Mouse (Mus musculus) stomach, postnatal 0 days (tissue): ENCODE results near the gene Rab27a. TPM values are rescaled to one million over a fixed set of nuclear protein-coding genes. Genes with fewer than 3 reads are reported as not detected.

Source experiments
- ATAC-seq: fragments of 200-750 bp; cut with Nextera tagmentation; 2 replicates; pipeline ENCODE4 v1.8.0; 2017; ENCODE audit not compliant: low FRiP score, low TSS enrichment
- DNase-seq: peaks from one replicate; pipeline ENCODE4 v3.0.0-alpha.2; 2016; ENCODE audit warnings: low spot score
- H3K27ac ChIP-seq: fragments of 300-500 bp; sonication (generic); replicated peaks from 2 replicates; pipeline ENCODE4 v1.5.1; 2014; ENCODE audit warnings: mild to moderate bottlenecking, control low read depth
- H3K27me3 ChIP-seq: fragments of 300-500 bp; sonication (generic); 2 replicates; pipeline ENCODE4 v1.6.1; 2014; ENCODE audit warnings: low read length; ENCODE audit not compliant: control insufficient read depth, insufficient read depth
- H3K36me3 ChIP-seq: fragments of 300-500 bp; sonication (generic); 2 replicates; pipeline ENCODE4 v1.6.1; 2014; ENCODE audit warnings: low read length, mixed read lengths; ENCODE audit not compliant: control insufficient read depth, insufficient read depth
- H3K4me1 ChIP-seq: fragments of 300-500 bp; sonication (generic); replicated peaks from 2 replicates; pipeline ENCODE4 v1.6.1; 2014; ENCODE audit warnings: antibody characterized with exemption; ENCODE audit not compliant: control insufficient read depth, insufficient read depth
- H3K4me2 ChIP-seq: fragments of 300-500 bp; sonication (generic); replicated peaks from 2 replicates; pipeline ENCODE4 v1.6.1; 2014; ENCODE audit warnings: low read depth, mild to moderate bottlenecking, control low read depth, moderate library complexity
- H3K4me3 ChIP-seq: fragments of 300-500 bp; sonication (generic); 2 replicates; pipeline ENCODE4 v1.5.1; 2014; ENCODE audit warnings: low read depth, low read length, control low read depth
- H3K9ac ChIP-seq: fragments of 300-500 bp; sonication (generic); 2 replicates; pipeline ENCODE4 v1.6.1; 2014; ENCODE audit warnings: mild to moderate bottlenecking, low read length, control low read depth, mixed read lengths
- H3K9me3 ChIP-seq: fragments of 300-500 bp; sonication (generic); 2 replicates; pipeline ENCODE4 v1.6.1; 2016; ENCODE audit warnings: low read length; ENCODE audit not compliant: control insufficient read depth
- CTCF ChIP-seq: IDR thresholded peaks from 2 replicates; pipeline ENCODE4 v1.5.1; 2016; ENCODE audit warnings: antibody characterized with exemption, low read depth, mild to moderate bottlenecking, moderate library complexity
- EP300 ChIP-seq: optimal IDR thresholded peaks from 2 replicates; pipeline ENCODE3; 2016; ENCODE audit warnings: antibody characterized with exemption
- WGBS: fragments of 180-500 bp; shearing (Covaris S2); extraction: QIAGEN DNeasy Blood & Tissue Kit; methylation state at CpG from one replicate; pipeline ENCODE4 v1.1.7; 2014; 5-methylcytosine and 5-hydroxymethylcytosine counted together
- polyA plus RNA-seq: library from polyadenylated mRNA; unstranded; fragments of >200 nt; fragmentation: Nextera tagmentation; extraction: Ambion mirVana; gene quantifications from 2 replicates; pipeline ENCODE4 v1.2.1, GENCODE M21; 2015

The Rab27a gene
- polyA plus RNA-seq, 1 experiment from 2014 or later, result 22.7 TPM

DNA sequence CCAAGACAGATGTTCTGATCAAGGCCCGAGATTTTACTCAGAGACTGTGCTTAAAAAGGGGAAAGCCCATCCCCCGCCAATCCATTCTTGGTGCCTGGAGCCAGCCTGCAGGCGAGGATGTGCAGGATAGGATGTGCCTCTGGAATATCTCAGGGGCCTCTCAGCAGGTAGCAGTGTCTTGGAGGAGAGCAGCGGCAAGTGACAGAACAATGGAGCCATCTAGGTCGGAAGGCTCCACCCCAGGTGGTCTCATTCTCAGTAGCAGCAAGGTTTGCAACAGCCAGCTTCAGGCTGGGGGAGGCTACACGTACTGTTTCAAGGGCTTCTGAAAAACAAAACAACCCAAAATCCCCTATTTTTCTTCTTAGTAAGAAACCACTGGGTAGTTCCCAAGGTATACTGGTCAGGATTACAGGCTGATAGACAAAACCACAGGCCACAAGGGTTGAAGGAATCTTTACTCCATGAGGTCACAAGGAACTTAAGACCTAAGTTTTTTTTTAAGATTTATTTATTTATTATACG is 35.2 kb downstream of the Rab27a start:
- H3K4me3 ChIP-seq, result no peak overlapping the region
- no peak for DNase-seq
- H3K27ac ChIP-seq, result no peak overlapping the region
- H3K9ac ChIP-seq, result no peak overlapping the region
- no peaks in the 10 kb centered on the region for H3K4me1 ChIP-seq
- TF ChIP-seq EP300 (no peak), CTCF (no peak)
- H3K36me3 ChIP-seq, result no peaks in the 10 kb centered on the region; the same call in 1 of the 2 replicates
- no peak for ATAC-seq
- WGBS, result 66% methylated on average over 7 of the region's 7 CpGs
- no peak overlapping the region for H3K4me2 ChIP-seq
- no peaks in the 10 kb centered on the region for H3K27me3 ChIP-seq
- no peaks in the 10 kb centered on the region for H3K9me3 ChIP-seq

GRCm38 (mm10) chr9:73082291-73083000 is 37.8 kb downstream of the Rab27a start:
- Histone ChIP-seq H3K4me2 (no peak overlapping the region), H3K27ac (no peak overlapping the region), H3K4me1 (no peaks in the 10 kb centered on the region), H3K36me3 (no peaks in the 10 kb centered on the region; the same call in 1 of the 2 replicates), H3K9me3 (no peaks in the 10 kb centered on the region), H3K27me3 (no peaks in the 10 kb centered on the region), H3K9ac (no peak overlapping the region), H3K4me3 (no peak overlapping the region)
- DNase-seq (no peak), ATAC-seq (no peak)
- 77% methylated on average over 8 of the region's 8 CpGs for WGBS
- TF ChIP-seq EP300 (no peak), CTCF (no peak)

GRCm38 (mm10) chr9:73083956-73084355 is 39.3 kb downstream of the Rab27a start:
- 0 out of 2 replicates have a peak overlapping the region, but pooled peaks have one; percentile 18 for H3K27ac ChIP-seq
- no peaks in the 10 kb centered on the region for H3K9me3 ChIP-seq
- TF ChIP-seq EP300 (no peak), CTCF (no peak)
- no peak overlapping the region for H3K9ac ChIP-seq
- H3K27me3 ChIP-seq, result no peaks in the 10 kb centered on the region
- H3K4me3 ChIP-seq, result no peak overlapping the region
- ATAC-seq (no peak), DNase-seq (no peak)
- no peaks in the 10 kb centered on the region; the same call in 1 of the 2 replicates for H3K36me3 ChIP-seq
- no peaks in the 10 kb centered on the region for H3K4me1 ChIP-seq
- H3K4me2 ChIP-seq, result no peak overlapping the region
- 70% methylated on average over 6 of the region's 6 CpGs for WGBS

- Histone ChIP-seq H3K4me1 (no peaks in the 10 kb centered on the region), H3K4me3 (no peak overlapping the region), H3K36me3 (no peaks in the 10 kb centered on the region; the same call in 1 of the 2 replicates), H3K4me2 (no peak overlapping the region), H3K9me3 (no peaks in the 10 kb centered on the region), H3K27me3 (no peaks in the 10 kb centered on the region), H3K27ac (no peak overlapping the region), H3K9ac (no peak overlapping the region)
- 54% methylated on average over 6 of the region's 6 CpGs for WGBS
- ATAC-seq, result no peak
- TF ChIP-seq CTCF, result no peak
- no peak for TF ChIP-seq EP300
- DNase-seq, result no peak
Observed at GRCm38 (mm10) chr9:73085845-73086244, 41.2 kb downstream of the Rab27a start.

DNA sequence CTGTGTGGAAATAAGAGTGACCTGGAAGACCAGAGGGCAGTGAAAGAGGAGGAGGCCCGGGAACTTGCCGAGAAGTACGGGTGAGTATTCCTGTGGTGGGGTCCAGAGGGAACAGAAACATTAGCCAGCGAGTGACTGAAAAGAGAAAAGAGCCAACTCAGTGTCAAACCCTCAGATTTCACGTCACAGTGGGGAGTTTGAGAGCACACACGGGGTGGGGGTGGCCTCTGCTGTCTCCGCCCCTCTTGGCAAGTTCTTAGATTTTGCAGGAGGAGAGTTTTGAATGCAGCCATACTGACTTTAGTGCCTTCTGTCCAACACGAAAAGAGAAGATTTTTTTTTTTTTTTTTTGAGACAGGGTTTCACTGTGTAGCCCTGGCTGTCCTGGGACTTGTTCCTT is 42.5 kb downstream of the Rab27a start:
- Histone ChIP-seq H3K36me3 (no peaks in the 10 kb centered on the region), H3K9me3 (no peaks in the 10 kb centered on the region), H3K27ac (no peak overlapping the region), H3K9ac (no peak overlapping the region), H3K4me1 (no peaks in the 10 kb centered on the region), H3K27me3 (no peaks in the 10 kb centered on the region), H3K4me2 (no peak overlapping the region), H3K4me3 (no peak overlapping the region)
- no peak for TF ChIP-seq CTCF
- no peak for TF ChIP-seq EP300
- peak; percentile 23 for DNase-seq
- ATAC-seq, result no peak
- WGBS, result 56% methylated on average over 8 of the region's 8 CpGs

DNA sequence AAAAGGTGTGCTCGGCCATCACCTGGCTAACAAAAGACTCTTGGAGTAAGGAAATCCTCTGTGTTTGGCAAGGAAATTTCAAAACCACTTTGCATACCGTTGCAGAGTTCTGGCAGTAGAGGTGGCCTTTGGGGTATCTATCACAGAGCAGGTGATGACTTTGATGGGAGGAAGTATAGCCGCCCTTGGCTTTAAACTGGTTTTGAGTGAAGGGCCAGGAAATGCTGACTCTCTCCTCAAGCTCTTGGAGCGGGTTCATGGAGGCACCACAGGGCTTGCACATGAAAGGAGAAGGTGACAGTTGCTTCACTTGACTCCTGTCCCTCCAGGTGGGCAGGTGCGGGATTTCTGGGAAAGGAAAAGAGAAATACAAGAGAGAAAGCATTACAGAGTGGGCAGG is 42.9 kb downstream of the Rab27a start:
- no peak overlapping the region for H3K27ac ChIP-seq
- no peak for DNase-seq
- no peak overlapping the region for H3K4me3 ChIP-seq
- no peak for TF ChIP-seq EP300
- TF ChIP-seq CTCF, result no peak
- no peaks in the 10 kb centered on the region for H3K9me3 ChIP-seq
- no peak overlapping the region for H3K4me2 ChIP-seq
- no peaks in the 10 kb centered on the region for H3K27me3 ChIP-seq
- H3K4me1 ChIP-seq, result no peaks in the 10 kb centered on the region
- 73% methylated on average over 5 of the region's 5 CpGs for WGBS
- H3K9ac ChIP-seq, result no peak overlapping the region
- no peaks in the 10 kb centered on the region for H3K36me3 ChIP-seq
- no peak for ATAC-seq
